Mouse (Mus musculus): ENCODE data around the gene Hddc3.
"Not testable (repeated sequence)": the region's sequence is repeated elsewhere in the genome, so short reads cannot be mapped to it uniquely, and the experiment has no call there.

Hddc3 gene

GRCm38 (mm10) chr7:80371041-80371751 is 28.3 kb downstream of the Hddc3 start, which contains the start of gene Man2a2:
Gene Man2a2, minus strand, starts transcription at chr7:80371375.
- DNase-seq: peak; percentile 73

- no peak for DNase-seq
Measured at GRCm38 (mm10) chr7:80372166-80372565, 29.3 kb downstream of the Hddc3 start.

GRCm38 (mm10) chr7:80372667-80373066 is 29.8 kb downstream of the Hddc3 start:
- no peak for DNase-seq

DNA sequence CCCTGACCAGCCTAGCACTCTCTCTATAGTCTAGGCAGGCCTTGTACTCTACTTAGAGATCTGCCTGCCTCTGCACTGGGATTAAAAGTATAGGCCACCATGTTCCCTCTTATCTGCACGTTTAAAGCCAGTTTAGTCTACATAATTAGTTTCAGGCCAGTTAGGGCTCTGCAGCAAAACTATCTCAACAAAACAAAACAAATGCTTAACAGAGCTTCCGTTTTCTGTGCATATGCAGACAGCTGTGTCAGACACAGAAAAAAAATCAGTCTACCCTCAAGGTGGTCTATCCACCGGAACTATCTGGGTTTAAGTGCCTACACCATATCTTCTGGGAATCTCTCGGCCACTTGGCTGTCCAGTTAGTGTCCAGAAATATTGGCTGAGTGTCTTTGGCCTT is 30.4 kb downstream of the Hddc3 start:
- no peak for DNase-seq

GRCm38 (mm10) chr7:80373850-80374249 is 30.9 kb downstream of the Hddc3 start:
- no peak for DNase-seq

DNA sequence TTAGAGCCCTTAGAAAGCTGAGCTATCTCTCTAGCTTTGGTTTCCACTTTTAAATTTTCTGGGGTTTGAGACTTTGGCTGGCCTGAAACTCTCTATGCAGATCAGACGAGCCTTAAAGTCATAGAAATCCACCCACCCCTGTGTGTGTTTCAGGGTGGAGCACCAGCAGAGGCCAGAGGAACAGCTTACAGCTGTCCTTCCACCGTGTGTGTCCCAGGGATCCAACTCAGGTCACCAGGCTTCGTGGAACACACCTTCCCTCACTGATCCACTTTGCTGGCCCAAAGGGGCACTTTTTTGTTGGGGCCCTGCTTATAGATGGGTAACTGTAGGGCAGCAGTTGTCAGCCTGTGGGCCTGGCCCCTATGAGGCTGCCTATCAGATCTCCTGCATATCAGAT is 31.4 kb downstream of the Hddc3 start:
- no peak for DNase-seq

DNA sequence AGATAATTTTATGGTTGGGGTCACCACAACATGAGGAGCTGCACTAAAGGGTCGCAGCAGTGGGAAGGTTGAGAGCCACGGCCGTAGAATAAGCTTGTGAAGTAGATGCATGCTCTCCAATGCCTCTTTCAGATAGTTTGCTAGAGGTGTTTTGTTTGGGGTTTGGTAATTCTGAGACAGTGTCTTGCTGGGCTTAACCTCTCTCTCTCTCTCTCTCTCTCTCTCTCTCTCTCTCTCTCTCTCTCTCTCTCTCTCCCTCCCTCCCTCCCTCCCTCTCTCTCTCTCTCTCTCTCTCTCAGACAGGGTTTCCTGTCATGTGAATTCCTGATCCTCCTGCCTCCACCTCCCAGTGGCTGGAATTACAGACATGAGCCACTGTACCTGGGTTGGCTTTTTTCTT is 31.8 kb downstream of the Hddc3 start:
- DNase-seq: no peak

- no peak for DNase-seq
Measured at GRCm38 (mm10) chr7:80375376-80376039, 32.6 kb downstream of the Hddc3 start.

GRCm38 (mm10) chr7:80376192-80376591 is 33.3 kb downstream of the Hddc3 start:
- DNase-seq: no peak

- peak; percentile 74 for DNase-seq
Measured at GRCm38 (mm10) chr7:80377471-80377870, 34.6 kb downstream of the Hddc3 start.

- no peak for DNase-seq
Measured at GRCm38 (mm10) chr7:80379531-80379930, 36.6 kb downstream of the Hddc3 start.

DNA sequence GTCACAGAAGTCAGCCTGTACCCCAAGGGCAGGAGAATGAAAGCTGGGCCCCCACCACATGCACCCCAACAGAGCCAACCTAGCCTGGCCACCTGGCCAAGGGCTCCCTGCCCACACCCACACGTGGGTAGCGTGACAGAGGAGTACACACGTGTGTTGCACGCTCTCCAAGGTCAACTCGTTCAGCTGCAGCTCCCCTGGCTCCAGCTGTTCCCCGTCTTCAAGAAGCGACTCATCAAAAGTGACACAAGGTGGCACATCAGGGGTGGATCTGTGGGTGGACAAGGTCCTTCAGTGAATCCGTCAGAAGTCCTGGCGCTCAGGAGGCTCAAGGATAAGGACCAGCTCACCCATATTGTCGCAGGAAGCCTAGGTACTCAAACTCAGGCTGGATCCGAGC is 40.0 kb downstream of the Hddc3 start:
- no peak for DNase-seq

DNA sequence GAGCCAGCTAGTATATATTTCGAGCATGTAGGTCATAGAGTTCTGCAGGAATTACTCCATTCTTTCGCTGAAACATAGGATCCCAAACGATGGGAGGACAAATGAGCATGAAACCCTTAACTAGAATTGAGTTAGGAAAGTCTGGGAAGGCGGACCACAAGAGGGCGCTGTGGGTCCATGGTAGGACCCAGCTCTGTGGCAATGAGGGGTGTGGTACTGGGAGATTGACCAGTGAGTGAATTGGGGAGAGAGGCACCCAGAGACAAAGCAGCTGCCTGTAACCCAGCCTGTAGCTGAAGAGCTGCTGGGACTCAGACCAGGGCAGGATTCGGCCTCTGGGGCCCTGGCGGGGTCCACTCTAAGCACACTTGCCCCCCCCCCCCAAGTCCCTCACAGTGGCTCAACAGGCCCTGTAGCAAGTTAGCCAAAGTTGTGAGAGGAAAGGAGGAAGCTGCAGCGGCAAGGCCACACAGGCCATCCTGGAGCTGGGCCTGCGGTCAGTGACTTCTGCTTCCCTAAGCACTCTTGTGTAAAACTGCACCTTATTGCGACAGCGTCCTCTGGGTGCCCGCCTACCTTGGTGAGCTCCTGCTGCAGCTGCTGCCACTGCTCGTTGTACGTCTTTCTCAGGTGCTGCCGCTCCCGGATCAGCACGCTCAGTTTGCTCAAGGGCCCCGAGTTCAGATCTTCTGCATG is 43.5 kb downstream of the Hddc3 start:
- DNase-seq: peak; percentile 74

GRCm38 (mm10) chr7:80387033-80387632 is 44.2 kb downstream of the Hddc3 start:
- DNase-seq: no peak

DNA sequence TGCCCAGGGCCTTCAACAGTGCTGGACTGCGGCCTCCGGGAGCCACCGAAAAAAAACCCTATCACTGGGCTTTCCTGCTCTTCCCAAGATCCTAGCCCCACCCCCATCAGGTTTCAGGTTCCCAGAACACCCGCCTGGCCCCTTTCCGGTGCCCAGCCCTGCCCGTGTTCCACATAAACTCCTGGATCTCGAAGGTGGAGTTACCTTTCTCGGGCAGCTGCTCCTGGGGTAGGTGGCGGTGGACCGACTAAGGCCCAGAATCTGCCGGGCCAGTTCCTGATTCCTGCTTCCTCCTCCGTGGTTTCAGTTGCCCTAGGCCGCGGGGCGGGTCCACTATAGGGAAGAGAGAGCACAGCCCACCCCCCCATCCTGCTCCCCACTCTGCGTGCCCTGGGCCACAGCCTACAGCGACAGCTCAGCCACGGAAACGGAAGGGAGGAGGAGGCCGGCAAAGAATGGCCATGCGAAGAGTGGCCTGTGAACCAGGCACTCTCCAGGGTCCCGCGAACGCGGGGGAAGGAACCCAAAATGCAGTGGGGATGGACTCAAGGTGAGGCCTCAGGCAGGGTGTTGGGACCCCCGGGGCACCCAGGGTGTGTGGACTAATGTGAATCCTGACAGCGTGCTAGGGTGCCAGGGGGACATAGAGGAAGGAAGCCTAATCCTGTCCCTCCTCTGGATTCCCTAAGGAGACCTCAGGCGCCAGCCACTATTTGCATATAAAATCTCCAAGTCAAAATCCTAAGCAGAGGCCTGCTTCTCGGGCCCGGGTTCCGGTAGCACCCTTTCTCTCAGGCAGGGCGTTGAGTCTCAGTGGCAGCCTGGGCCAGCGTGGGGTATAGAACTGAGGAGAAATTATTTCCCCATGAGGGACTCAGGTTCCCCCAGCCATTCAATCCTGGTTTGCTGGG is 45.0 kb downstream of the Hddc3 start, which contains the start of gene Fes:
TSS of gene Fes (minus strand) at position 314 of the 911 bp plus-strand sequence.
- DNase-seq: peak; percentile 22

DNA sequence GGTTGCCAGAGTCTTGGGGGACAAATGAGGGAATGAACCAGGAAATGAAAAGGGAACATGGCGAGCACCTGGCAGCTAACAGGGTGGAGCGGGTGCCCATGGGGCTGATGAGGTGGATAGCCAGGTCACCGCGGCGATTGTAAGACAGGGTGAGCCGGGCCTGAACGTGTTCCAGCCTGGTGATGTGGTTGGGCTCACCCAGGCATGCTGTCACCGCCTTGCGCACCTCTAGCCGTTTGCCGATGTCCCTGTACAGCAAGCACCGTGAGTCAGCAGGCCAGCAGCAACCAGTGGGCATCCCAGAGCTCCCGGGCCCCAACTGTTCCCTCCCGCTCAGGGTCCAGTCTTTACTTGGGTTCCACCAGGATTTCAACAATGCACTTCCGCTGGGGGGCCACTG is 49.2 kb downstream of the Hddc3 start:
- peak; percentile 10 for DNase-seq

GRCm38 (mm10) chr7:80394600-80394999 is 51.7 kb downstream of the Hddc3 start:
- no peak for DNase-seq

- DNase-seq: not testable (repeated sequence)
Measured at GRCm38 (mm10) chr7:80396427-80396826, 53.5 kb downstream of the Hddc3 start.

- no peak for DNase-seq
Measured at GRCm38 (mm10) chr7:80397986-80398385, 55.1 kb downstream of the Hddc3 start.

DNA sequence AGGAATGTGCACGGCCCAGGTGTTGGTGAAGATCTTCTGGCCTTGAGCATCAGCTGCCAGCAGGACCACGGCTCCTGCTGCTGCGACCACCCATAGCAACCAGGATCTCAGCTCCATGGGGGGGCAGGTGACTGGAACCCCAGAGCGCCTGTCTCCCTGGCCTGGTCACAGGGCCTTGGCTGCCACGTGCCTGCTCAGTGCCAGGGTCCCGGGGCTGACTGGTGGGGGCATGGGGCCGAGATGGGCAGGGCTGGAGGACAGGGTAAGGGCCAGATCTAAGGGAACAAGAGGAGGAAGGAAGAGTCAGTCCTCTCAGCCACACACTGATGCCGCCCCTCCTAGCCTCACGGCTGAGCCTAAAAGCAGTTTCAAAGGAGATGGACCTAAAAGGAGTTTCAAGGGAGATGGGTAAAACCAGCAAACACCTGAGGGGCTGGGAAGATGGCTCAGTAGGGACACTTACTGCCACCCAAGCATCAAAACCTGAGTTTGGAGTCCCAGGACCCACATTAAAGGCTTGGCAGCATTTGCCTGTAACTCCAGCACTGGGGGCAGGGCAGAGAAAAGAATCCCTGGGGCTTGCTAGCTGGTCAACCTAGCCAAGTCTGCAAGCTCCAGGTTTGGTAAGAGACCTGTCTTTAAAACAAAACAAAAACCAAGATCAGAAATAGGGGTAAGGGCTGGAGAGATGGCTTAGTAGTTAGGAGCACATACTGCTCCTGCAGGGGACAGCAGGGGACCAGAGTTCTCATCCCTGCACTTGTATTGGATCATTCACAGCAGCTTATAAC is 55.9 kb downstream of the Hddc3 start:
- DNase-seq: no peak

- peak; percentile 86 for DNase-seq
Measured at GRCm38 (mm10) chr7:80400099-80400498, 57.2 kb downstream of the Hddc3 start.

Measured in cerebellum, adult 11-12 months (tissue).